Comparison of ENCODE assay signal across 9 mouse cellular contexts in genomic region chrX:110814151-110814571, GRCm38 (mm10). TPM values are rescaled to one million over a fixed set of nuclear protein-coding genes. Genes with fewer than 3 reads are reported as not detected.
A peak's percentile ranks its signal among the peaks of the same experiment; 100 is the strongest.
DNase-seq lines count a peak whose midpoint lies in the region; ATAC-seq and TF ChIP-seq lines count a peak whose summit lies in the region.
"Had no signal": no experiment of that assay in that cellular context is flagged by ENCODE, and none has a peak within 500 bp of the region (broad histone marks: within the 10 kb centered on the region; RNA-seq: fewer than 3 reads in every experiment).

Gene Pou3f4 (plus strand): TSS chrX:110814280.

- intact Hi-C loops in gastrocnemius, adult 2 months (cut with DNase I): no loop called here

- peak within 1 kb of the TSS; percentile 67 for H3K4me2 ChIP-seq in kidney, embryonic 15.5 days
- peak within 1 kb of the TSS; percentile 71 for H3K4me2 ChIP-seq in limb, embryonic 12.5 days
- peak within 1 kb of the TSS; percentile 50 for H3K4me2 ChIP-seq in neural tube, embryonic 14.5 days (ENCODE audit: low read depth, low read length)

- no peaks in the 10 kb centered on the region for H3K9me3 ChIP-seq in kidney, embryonic 15.5 days (replicated peaks)
- H3K9me3 ChIP-seq in limb, embryonic 12.5 days: no peaks in the 10 kb centered on the region
- H3K9me3 ChIP-seq in neural tube, embryonic 14.5 days (ENCODE audit: control insufficient read depth, low read length): no peaks in the 10 kb centered on the region

- H3K36me3 ChIP-seq in kidney, embryonic 15.5 days: no peaks in the 10 kb centered on the region
- no peaks in the 10 kb centered on the region for H3K36me3 ChIP-seq in limb, embryonic 12.5 days
- H3K36me3 ChIP-seq in neural tube, embryonic 14.5 days (ENCODE audit: control insufficient read depth, insufficient read depth, low read length): no peaks in the 10 kb centered on the region

- H3K9ac ChIP-seq in kidney, embryonic 15.5 days: no peak within 1 kb of the TSS
- H3K9ac ChIP-seq in limb, embryonic 12.5 days (replicated peaks): no peak within 1 kb of the TSS
- H3K9ac ChIP-seq in neural tube, embryonic 14.5 days (replicated peaks; ENCODE audit: low read depth, low read length): peak within 1 kb of the TSS; percentile 56

- 16% methylated on average over 20 of the region's 20 CpGs for WGBS in kidney, embryonic 15.5 days
- 15% methylated on average over 20 of the region's 20 CpGs for WGBS in limb, embryonic 12.5 days
- 18% methylated on average over 20 of the region's 20 CpGs for WGBS in neural tube, embryonic 14.5 days

- peak within 1 kb of the TSS; percentile 51 for H3K4me3 ChIP-seq in gastrocnemius, adult 2 months
- peak within 1 kb of the TSS; percentile 41 for H3K4me3 ChIP-seq in kidney, embryonic 15.5 days (replicated peaks)
- peak within 1 kb of the TSS; percentile 43 for H3K4me3 ChIP-seq in limb, embryonic 12.5 days (replicated peaks)
- peak within 1 kb of the TSS; percentile 39 for H3K4me3 ChIP-seq in neural tube, embryonic 14.5 days (ENCODE audit: low read depth, low read length)

- 0 out of 2 replicates have a peak, but pooled peaks cover 4% of the 10 kb centered on the region for H3K4me1 ChIP-seq in kidney, embryonic 15.5 days
- H3K4me1 ChIP-seq in limb, embryonic 12.5 days (replicated peaks): no peaks in the 10 kb centered on the region
- no peaks in the 10 kb centered on the region for H3K4me1 ChIP-seq in neural tube, embryonic 14.5 days (ENCODE audit: control insufficient read depth, insufficient read depth, low read length)

- H3K27me3 ChIP-seq in kidney, embryonic 15.5 days: peaks cover 61% of the 10 kb centered on the region
- peaks cover 49% of the 10 kb centered on the region for H3K27me3 ChIP-seq in limb, embryonic 12.5 days
- no peaks in the 10 kb centered on the region for H3K27me3 ChIP-seq in neural tube, embryonic 14.5 days (ENCODE audit: control insufficient read depth, insufficient read depth, low read length)

- ATAC-seq in frontal cortex, adult (ENCODE audit: low TSS enrichment): peak; percentile 97
- ATAC-seq in kidney, embryonic 15.5 days (replicated peaks; ENCODE audit: low FRiP score): peak; percentile 97
- ATAC-seq in limb, embryonic 12.5 days (ENCODE audit: insufficient number of reproducible peaks, insufficient read depth, low FRiP score, low TSS enrichment, low read depth): peak; percentile 97
- peak; percentile 92 for ATAC-seq in neural tube, embryonic 14.5 days (ENCODE audit: low read depth)

- peak; percentile 23 for DNase-seq in gastrocnemius, adult 2 months
- DNase-seq in gastrocnemius, adult 8-10 months (ENCODE audit: low spot score in 2 of 2): no peak
- DNase-seq in cerebellum, adult 9-11 months: peak; percentile 37
- no peak for DNase-seq in MN1 (ENCODE audit: low spot score)

- no peak within 1 kb of the TSS for H3K27ac ChIP-seq in gastrocnemius, adult 2 months
- H3K27ac ChIP-seq in kidney, embryonic 15.5 days: no peak within 1 kb of the TSS
- no peak within 1 kb of the TSS for H3K27ac ChIP-seq in limb, embryonic 12.5 days
- peak within 1 kb of the TSS; percentile 65 for H3K27ac ChIP-seq in neural tube, embryonic 14.5 days (ENCODE audit: low read depth, low read length)

- no peak for TF ChIP-seq CTCF in gastrocnemius, adult 2 months (IDR thresholded peaks at IDR 0.05)

RNA-seq across cellular contexts. Expression of gene Pou3f4, which starts in this region (rescaled TPM):
- total RNA-seq in gastrocnemius, adult 2 months (2021): not detected
- total RNA-seq in gastrocnemius, adult 8-10 months (2022): not detected
- polyA plus RNA-seq in kidney, embryonic 15.5 days (2015; fragmentation: Nextera tagmentation; extraction: Ambion mirVana): 0.13 and 0.18 TPM in 2 replicates
- 0.09 and 0.11 TPM in 2 replicates for polyA plus RNA-seq in limb, embryonic 12.5 days (2016; fragmentation: Nextera tagmentation; extraction: Ambion mirVana)
- 5.8 and 8.4 TPM in 2 replicates for polyA plus RNA-seq in neural tube, embryonic 14.5 days (2014; fragmentation: Nextera tagmentation; extraction: Ambion mirVana)
- total RNA-seq: heart, adult 18-20 months had no signal

Comparison
In these comparisons a context has a peak if more than half of its experiments do, and no peak if none do; other contexts are left out.
1. Peak in DNase-seq and H3K4me3 ChIP-seq in gastrocnemius, adult 2 months; RNA of the gene not detected or under 1 TPM.
2. Peak in ATAC-seq, H3K4me3 ChIP-seq and H3K4me2 ChIP-seq in kidney, embryonic 15.5 days; RNA of the gene not detected or under 1 TPM.
3. Peak in ATAC-seq, H3K4me3 ChIP-seq and H3K4me2 ChIP-seq in limb, embryonic 12.5 days; RNA of the gene not detected or under 1 TPM.